Mouse (Mus musculus) liver, postnatal 0 days (tissue): ENCODE results near the gene Mrto4. TPM values are rescaled to one million over a fixed set of nuclear protein-coding genes. Genes with fewer than 3 reads are reported as not detected.
A peak's percentile ranks its signal among the peaks of the same experiment; 100 is the strongest.

Source experiments
- ATAC-seq: fragments of 200-750 bp; cut with Nextera tagmentation; 2 replicates; pipeline ENCODE4 v1.8.0; 2017; ENCODE audit warnings: mild to moderate bottlenecking, moderate library complexity
- DNase-seq: peaks from one replicate; pipeline ENCODE4 v3.0.0-alpha.2; 2016
- H3K27ac ChIP-seq: fragments of 300-500 bp; sonication (generic); 2 replicates; pipeline ENCODE4 v1.5.1; 2014; ENCODE audit warnings: antibody characterized with exemption, moderate library complexity, mild to moderate bottlenecking, low read depth
- H3K27me3 ChIP-seq: fragments of 300-500 bp; sonication (generic); 2 replicates; pipeline ENCODE4 v1.6.1; 2014; ENCODE audit warnings: low read length, control low read depth, mixed read lengths; ENCODE audit not compliant: insufficient read depth
- H3K36me3 ChIP-seq: fragments of 300-500 bp; sonication (generic); replicated peaks from 2 replicates; pipeline ENCODE4 v1.6.1; 2014; ENCODE audit warnings: mild to moderate bottlenecking, control low read depth, low read length, moderate library complexity, mixed read lengths; ENCODE audit not compliant: insufficient read depth
- H3K4me1 ChIP-seq: fragments of 300-500 bp; sonication (generic); 2 replicates; pipeline ENCODE4 v1.6.1; 2014; ENCODE audit warnings: antibody characterized with exemption, mild to moderate bottlenecking, control low read depth; ENCODE audit not compliant: insufficient read depth
- H3K4me2 ChIP-seq: fragments of 300-500 bp; sonication (generic); 2 replicates; pipeline ENCODE4 v1.6.1; 2014; ENCODE audit warnings: low read depth, mild to moderate bottlenecking, low read length, moderate library complexity, mixed read lengths
- H3K4me3 ChIP-seq: fragments of 300-500 bp; sonication (generic); 2 replicates; pipeline ENCODE4 v1.5.1; 2014; ENCODE audit warnings: low read depth, low read length
- H3K9ac ChIP-seq: fragments of 300-500 bp; sonication (generic); replicated peaks from 2 replicates; pipeline ENCODE4 v1.6.1; 2014; ENCODE audit warnings: mild to moderate bottlenecking, moderate library complexity
- H3K9me3 ChIP-seq: fragments of 300-500 bp; sonication (generic); 2 replicates; pipeline ENCODE4 v1.6.1; 2016; ENCODE audit warnings: mild to moderate bottlenecking, control low read depth, low read length, mixed read lengths
- CTCF ChIP-seq: sonication (generic); IDR thresholded peaks from 2 replicates; pipeline ENCODE4 v1.5.1; 2016; ENCODE audit warnings: antibody characterized with exemption, low read depth
- EP300 ChIP-seq: IDR thresholded peaks from 2 replicates; pipeline ENCODE4 v1.6.1; 2016; ENCODE audit warnings: antibody characterized with exemption, low read depth, mild to moderate bottlenecking
- WGBS: fragments of 180-500 bp; shearing (Covaris S2); extraction: QIAGEN DNeasy Blood & Tissue Kit; methylation state at CpG from one replicate; pipeline ENCODE4 v1.1.7; 2014; ENCODE audit not compliant: insufficient replicate concordance; 5-methylcytosine and 5-hydroxymethylcytosine counted together
- polyA plus RNA-seq: library from polyadenylated mRNA; unstranded; fragments of >200 nt; fragmentation: Nextera tagmentation; extraction: Ambion mirVana; gene quantifications from 2 replicates; pipeline ENCODE4 v1.2.1, GENCODE M21; 2015

Mrto4 gene
- polyA plus RNA-seq, 1 experiment from 2014 or later: 46.2 TPM

DNA sequence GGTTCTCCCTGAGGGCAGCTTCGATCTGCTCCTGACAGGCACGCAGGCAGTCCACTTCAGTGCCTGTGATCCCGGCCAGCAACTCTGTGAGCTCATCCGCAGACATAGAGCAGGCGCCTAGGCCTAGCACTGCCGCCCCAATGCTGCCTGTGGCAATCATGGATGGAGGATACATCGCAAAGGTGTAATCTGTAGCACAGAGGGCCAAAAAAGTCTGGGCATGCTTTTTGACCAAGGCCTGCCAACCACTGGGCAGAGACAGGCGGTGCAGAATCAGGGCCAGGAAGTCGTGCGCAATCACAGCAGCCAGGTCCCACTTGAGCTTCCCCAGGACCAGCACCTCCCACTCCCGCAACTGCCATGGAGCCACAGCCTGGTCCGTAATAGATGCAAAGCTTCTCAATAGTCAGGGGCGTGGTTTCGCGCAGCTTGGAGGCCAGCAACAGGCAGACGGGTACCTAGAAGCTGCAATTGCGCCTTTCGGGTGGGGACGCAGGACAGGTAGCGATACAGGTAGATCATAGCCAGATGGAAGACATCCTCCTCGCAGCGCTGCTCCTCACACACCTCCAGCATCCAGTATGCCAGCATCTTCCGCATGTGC is 6.9 kb downstream of the Mrto4 start:
- 81% methylated on average over 23 of the region's 23 CpGs for WGBS
- Histone ChIP-seq H3K36me3 (peaks cover 21% of the 10 kb centered on the region), H3K4me3 (no peak overlapping the region)

GRCm38 (mm10) chr4:139343718-139344117 is 8.7 kb downstream of the Mrto4 start:
- H3K4me3 ChIP-seq: no peak overlapping the region
- H3K9ac ChIP-seq: no peak overlapping the region
- no peaks in the 10 kb centered on the region for H3K9me3 ChIP-seq
- ATAC-seq (peak; percentile 72), DNase-seq (peak; percentile 69)
- H3K4me1 ChIP-seq: peaks cover 16% of the 10 kb centered on the region
- no peak for TF ChIP-seq CTCF
- TF ChIP-seq EP300: no peak
- no peaks in the 10 kb centered on the region for H3K27me3 ChIP-seq
- peaks cover 8% of the 10 kb centered on the region; the same call in 1 of the 2 replicates for H3K36me3 ChIP-seq
- WGBS: 48% methylated on average over 5 of the region's 5 CpGs
- H3K4me2 ChIP-seq: no peak overlapping the region
- peak overlapping the region; percentile 26 for H3K27ac ChIP-seq

More for the DNA sequence above, 6.9 kb downstream of the Mrto4 start:
- Histone ChIP-seq H3K4me1 (peaks cover 16% of the 10 kb centered on the region), H3K4me2 (no peak overlapping the region), H3K9me3 (no peaks in the 10 kb centered on the region), H3K27me3 (no peaks in the 10 kb centered on the region), H3K9ac (no peak overlapping the region), H3K27ac (no peak overlapping the region)
- DNase-seq (no peak), ATAC-seq (peak; percentile 14; the same call in 1 of the 2 replicates)
- no peak for TF ChIP-seq CTCF
- no peak for TF ChIP-seq EP300

DNA sequence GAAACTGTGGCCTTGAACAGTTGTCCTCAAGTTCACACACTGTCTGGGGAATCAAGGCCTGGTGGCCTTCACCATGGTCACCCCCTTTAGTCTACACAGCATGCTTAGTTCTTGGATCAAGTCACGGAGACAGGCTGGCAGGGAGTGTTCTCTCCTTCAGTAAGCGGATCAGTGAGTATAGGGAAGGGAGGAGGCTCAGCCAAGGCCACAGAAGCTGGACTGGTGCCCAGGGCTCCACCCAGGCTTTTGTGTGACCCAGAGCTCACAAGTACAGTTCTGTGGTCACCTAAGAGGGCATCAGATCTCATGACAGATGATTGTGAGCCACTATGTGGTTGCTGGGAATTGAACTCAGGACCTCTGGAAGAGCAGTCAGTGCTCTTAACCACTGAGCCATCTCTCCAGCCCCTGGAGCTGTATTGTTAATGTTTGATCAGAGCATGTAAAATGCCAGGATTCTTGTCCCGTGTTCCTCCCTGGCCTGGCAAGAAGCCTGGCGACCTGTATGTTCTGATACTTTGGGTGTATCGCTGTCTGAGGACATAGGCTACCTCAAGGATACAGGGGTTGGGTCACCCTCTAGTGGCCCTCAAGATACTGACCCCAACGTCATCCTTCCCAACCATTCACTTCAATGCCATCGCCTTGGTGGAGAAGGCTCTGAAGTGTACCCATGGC is 10.7 kb downstream of the Mrto4 start:
- H3K36me3 ChIP-seq: no peaks in the 10 kb centered on the region; the same call in 1 of the 2 replicates
- TF ChIP-seq CTCF (no peak), EP300 (no peak)
- no peak overlapping the region for H3K4me3 ChIP-seq
- no peak for ATAC-seq
- DNase-seq: peak; percentile 61
- H3K4me2 ChIP-seq: no peak overlapping the region
- no peak overlapping the region for H3K27ac ChIP-seq
- peak overlapping the region; percentile 26 for H3K9ac ChIP-seq
- H3K4me1 ChIP-seq: peaks cover 19% of the 10 kb centered on the region
- H3K9me3 ChIP-seq: no peaks in the 10 kb centered on the region
- H3K27me3 ChIP-seq: no peaks in the 10 kb centered on the region
- WGBS: 64% methylated on average over 7 of the region's 7 CpGs

- no peak for TF ChIP-seq CTCF
- no peak for TF ChIP-seq EP300
- Histone ChIP-seq H3K9me3 (no peaks in the 10 kb centered on the region), H3K9ac (peak overlapping the region; percentile 26; the same call in 1 of the 2 replicates), H3K36me3 (no peaks in the 10 kb centered on the region), H3K27me3 (no peaks in the 10 kb centered on the region), H3K4me3 (no peak overlapping the region), H3K4me2 (no peak overlapping the region), H3K27ac (no peak overlapping the region), H3K4me1 (peaks cover 23% of the 10 kb centered on the region)
- ATAC-seq: no peak
- DNase-seq: no peak
- WGBS: 68% methylated on average over 4 of the region's 4 CpGs
Measured at GRCm38 (mm10) chr4:139340835-139341234, 11.5 kb downstream of the Mrto4 start.

DNA sequence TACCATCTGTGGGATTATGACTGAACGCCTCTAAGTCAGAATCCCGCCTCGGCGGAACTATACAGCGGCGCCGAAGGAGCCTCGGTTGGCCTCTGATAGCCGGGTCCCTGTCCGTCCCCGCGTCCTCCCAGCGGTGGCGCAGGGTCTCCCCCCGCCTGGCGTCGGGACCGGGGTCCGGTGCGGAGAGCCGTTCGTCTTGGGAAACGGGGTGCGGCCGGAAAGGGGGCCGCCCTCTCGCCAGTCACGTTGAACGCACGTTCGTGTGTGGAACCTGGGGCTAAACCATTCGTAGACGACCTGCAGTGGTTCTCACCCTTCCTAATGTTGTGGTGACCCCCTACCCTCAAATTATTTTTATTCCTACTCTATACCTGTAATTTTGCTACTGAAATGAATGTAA is 14.2 kb downstream of the Mrto4 start:
- H3K4me1 ChIP-seq: peaks cover 29% of the 10 kb centered on the region
- DNase-seq: no peak
- H3K27me3 ChIP-seq: no peaks in the 10 kb centered on the region
- no peak for TF ChIP-seq CTCF
- no peak for TF ChIP-seq EP300
- no peak overlapping the region for H3K4me3 ChIP-seq
- no peak overlapping the region for H3K4me2 ChIP-seq
- no peaks in the 10 kb centered on the region for H3K9me3 ChIP-seq
- WGBS: 57% methylated on average over 33 of the region's 33 CpGs
- no peak overlapping the region for H3K9ac ChIP-seq
- no peak for ATAC-seq
- no peaks in the 10 kb centered on the region for H3K36me3 ChIP-seq
- H3K27ac ChIP-seq: no peak overlapping the region

GRCm38 (mm10) chr4:139336822-139337483 is 15.4 kb downstream of the Mrto4 start:
- ATAC-seq (peak; percentile 69), DNase-seq (peak; percentile 95)
- 12% methylated on average over 24 of the region's 24 CpGs for WGBS
- Histone ChIP-seq H3K4me2 (peak overlapping the region; percentile 83), H3K4me1 (peaks cover 24% of the 10 kb centered on the region), H3K27me3 (no peaks in the 10 kb centered on the region), H3K27ac (peak overlapping the region; percentile 81), H3K4me3 (peak overlapping the region; percentile 49), H3K9me3 (no peaks in the 10 kb centered on the region), H3K36me3 (no peaks in the 10 kb centered on the region), H3K9ac (peak overlapping the region; percentile 65)
- TF ChIP-seq CTCF (peak; percentile 98), EP300 (no peak)
